Mouse (Mus musculus) thymus, adult 18-20 months (tissue): ENCODE data around the gene Socs3.

Experiments
- DNase-seq, 2 experiments: peaks; one replicate each; pipeline ENCODE4 v3.0.0; 2022; ENCODE audit warnings: mixed read lengths in 2 of 2

The Socs3 gene

DNA sequence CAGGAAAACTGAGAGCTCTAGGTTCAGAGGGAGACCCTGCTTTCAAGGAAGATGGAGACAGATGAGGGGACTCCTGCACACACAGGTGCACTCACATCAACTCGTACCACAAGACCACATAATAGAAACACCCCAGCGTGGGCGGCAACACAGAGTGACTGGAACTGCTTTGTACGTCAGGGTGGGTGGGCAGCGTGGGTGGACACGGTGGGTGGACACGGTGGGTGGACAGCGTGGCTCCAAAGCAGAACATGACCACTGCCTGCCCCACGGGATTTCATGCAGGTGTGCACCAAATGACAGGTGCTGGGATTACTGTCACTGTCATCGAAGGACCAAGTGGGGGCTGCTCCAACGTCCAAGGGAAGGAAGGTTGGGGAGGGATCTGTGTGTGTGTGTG, 51.3 kb downstream of the Socs3 start:
- no peak for DNase-seq
